Mouse (Mus musculus) midbrain, embryonic 15.5 days (tissue): ENCODE measurements around the gene Gpr18. TPM values are rescaled to one million over a fixed set of nuclear protein-coding genes. Genes with fewer than 3 reads are reported as not detected.

Source experiments
- ATAC-seq: fragments of 200-750 bp; cut with Nextera tagmentation; replicated peaks from 2 replicates; pipeline ENCODE4 v1.8.0; 2017; ENCODE audit warnings: moderate TSS enrichment
- H3K27ac ChIP-seq: fragments of 300-500 bp; sonication (generic); 2 replicates; pipeline ENCODE4 v1.5.1; 2015; ENCODE audit warnings: mild to moderate bottlenecking, inconsistent platforms
- H3K27me3 ChIP-seq: fragments of 300-500 bp; sonication (generic); replicated peaks from 2 replicates; pipeline ENCODE4 v1.6.1; 2015; ENCODE audit warnings: inconsistent platforms
- H3K36me3 ChIP-seq: fragments of 300-500 bp; sonication (generic); replicated peaks from 2 replicates; pipeline ENCODE4 v1.6.1; 2015; ENCODE audit warnings: inconsistent platforms
- H3K4me1 ChIP-seq: fragments of 300-500 bp; sonication (generic); 2 replicates; pipeline ENCODE4 v1.6.1; 2015; ENCODE audit warnings: inconsistent platforms
- H3K4me2 ChIP-seq: fragments of 300-500 bp; sonication (generic); 2 replicates; pipeline ENCODE4 v1.6.1; 2015; ENCODE audit warnings: inconsistent platforms, mild to moderate bottlenecking, moderate library complexity
- H3K4me3 ChIP-seq: fragments of 300-500 bp; sonication (generic); 2 replicates; pipeline ENCODE4 v1.5.1; 2015; ENCODE audit warnings: mild to moderate bottlenecking, inconsistent platforms
- H3K9ac ChIP-seq: fragments of 300-500 bp; sonication (generic); 2 replicates; pipeline ENCODE4 v1.6.1; 2015; ENCODE audit warnings: mild to moderate bottlenecking, inconsistent platforms
- H3K9me3 ChIP-seq: fragments of 300-500 bp; sonication (generic); 2 replicates; pipeline ENCODE4 v1.6.1; 2016; ENCODE audit warnings: inconsistent platforms
- WGBS: fragments of 180-500 bp; shearing (Covaris S2); methylation state at CpG from one replicate; pipeline ENCODE4 v1.1.7; 2015; ENCODE audit warnings: mixed read lengths; 5-methylcytosine and 5-hydroxymethylcytosine counted together
- polyA plus RNA-seq: library from polyadenylated mRNA; unstranded; fragments of >200 nt; fragmentation: Nextera tagmentation; extraction: Ambion mirVana; gene quantifications from 2 replicates; pipeline ENCODE4 v1.2.1, GENCODE M21; 2015

Gpr18 gene
- polyA plus RNA-seq, 1 experiment from 2014 or later: 0.18 TPM

DNA sequence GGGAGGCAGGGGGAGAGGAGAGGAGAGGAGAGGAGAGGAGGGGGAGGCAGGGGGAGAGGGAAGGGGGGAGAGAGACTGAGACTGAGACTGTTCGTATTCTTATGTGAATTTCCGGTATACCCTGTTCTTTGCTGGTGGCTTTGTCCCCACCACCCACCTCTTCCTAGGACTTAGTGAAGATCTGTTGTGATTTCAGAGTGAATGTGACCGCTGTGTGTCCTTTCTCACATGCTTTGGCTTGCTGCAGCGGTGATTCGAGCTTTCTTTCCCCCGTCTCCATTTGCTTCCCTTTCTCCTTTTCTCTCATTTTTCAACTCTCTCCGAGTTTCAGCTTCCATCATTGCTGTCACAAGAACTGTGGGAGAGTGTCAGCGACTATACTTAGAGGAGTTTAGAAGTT, 31.1 kb upstream of the Gpr18 start:
- 78% methylated on average over 8 of the region's 8 CpGs for WGBS
- no peaks in the 10 kb centered on the region for H3K27me3 ChIP-seq
- no peak overlapping the region for H3K9ac ChIP-seq
- no peak overlapping the region for H3K27ac ChIP-seq
- no peaks in the 10 kb centered on the region for H3K36me3 ChIP-seq
- H3K4me3 ChIP-seq: no peak overlapping the region
- ATAC-seq: no peak
- H3K4me1 ChIP-seq: no peaks in the 10 kb centered on the region
- H3K4me2 ChIP-seq: no peak overlapping the region
- no peaks in the 10 kb centered on the region for H3K9me3 ChIP-seq

DNA sequence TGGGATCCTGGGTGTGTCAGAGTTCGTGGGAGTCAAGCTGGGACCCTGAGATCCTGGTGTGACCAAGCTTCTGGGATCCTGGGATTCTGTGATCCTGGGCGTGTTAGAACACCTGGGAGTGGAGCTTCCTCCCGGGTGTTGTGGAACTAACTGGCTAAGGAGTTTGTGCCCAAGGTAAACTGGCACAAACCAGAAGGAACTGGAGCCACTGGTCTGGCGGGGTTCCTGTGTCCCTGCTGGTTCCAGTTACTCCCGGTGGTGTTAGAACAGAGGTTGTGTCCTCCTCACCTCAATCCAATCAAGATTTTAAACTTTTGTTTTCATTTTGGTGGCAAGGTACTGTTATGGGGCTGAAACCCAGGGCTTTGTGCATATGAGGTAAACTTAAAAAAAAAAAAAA, 30.6 kb upstream of the Gpr18 start:
- no peak overlapping the region for H3K9ac ChIP-seq
- no peak overlapping the region for H3K4me3 ChIP-seq
- no peaks in the 10 kb centered on the region for H3K36me3 ChIP-seq
- no peaks in the 10 kb centered on the region for H3K27me3 ChIP-seq
- WGBS: 84% methylated on average over 5 of the region's 5 CpGs
- no peaks in the 10 kb centered on the region for H3K9me3 ChIP-seq
- no peaks in the 10 kb centered on the region for H3K4me1 ChIP-seq
- no peak for ATAC-seq
- H3K4me2 ChIP-seq: no peak overlapping the region
- H3K27ac ChIP-seq: no peak overlapping the region

DNA sequence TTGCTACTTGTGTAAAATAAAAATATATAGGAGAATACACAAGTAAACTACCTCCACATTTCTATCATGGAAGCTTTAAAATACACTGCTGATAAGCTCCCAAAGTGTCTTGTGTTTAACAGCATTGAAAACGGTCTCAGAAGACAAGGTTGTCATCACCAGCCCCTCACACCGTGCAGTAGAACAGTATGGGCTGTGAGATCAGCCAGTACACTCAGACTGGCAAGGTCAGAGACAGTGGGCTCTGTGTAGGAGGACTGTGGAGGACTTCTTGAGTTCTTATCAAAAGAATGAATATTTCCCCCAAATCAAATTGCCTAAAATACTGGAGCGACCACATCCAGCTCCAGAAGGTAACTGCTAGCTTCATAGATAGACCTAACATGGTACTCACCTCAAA, 24.0 kb upstream of the Gpr18 start:
- Histone ChIP-seq H3K9ac (no peak overlapping the region), H3K27me3 (no peaks in the 10 kb centered on the region), H3K36me3 (no peaks in the 10 kb centered on the region), H3K9me3 (no peaks in the 10 kb centered on the region), H3K4me1 (no peaks in the 10 kb centered on the region), H3K4me3 (no peak overlapping the region), H3K27ac (no peak overlapping the region), H3K4me2 (no peak overlapping the region)
- WGBS: 94% methylated on average over 3 of the region's 3 CpGs
- ATAC-seq: no peak

DNA sequence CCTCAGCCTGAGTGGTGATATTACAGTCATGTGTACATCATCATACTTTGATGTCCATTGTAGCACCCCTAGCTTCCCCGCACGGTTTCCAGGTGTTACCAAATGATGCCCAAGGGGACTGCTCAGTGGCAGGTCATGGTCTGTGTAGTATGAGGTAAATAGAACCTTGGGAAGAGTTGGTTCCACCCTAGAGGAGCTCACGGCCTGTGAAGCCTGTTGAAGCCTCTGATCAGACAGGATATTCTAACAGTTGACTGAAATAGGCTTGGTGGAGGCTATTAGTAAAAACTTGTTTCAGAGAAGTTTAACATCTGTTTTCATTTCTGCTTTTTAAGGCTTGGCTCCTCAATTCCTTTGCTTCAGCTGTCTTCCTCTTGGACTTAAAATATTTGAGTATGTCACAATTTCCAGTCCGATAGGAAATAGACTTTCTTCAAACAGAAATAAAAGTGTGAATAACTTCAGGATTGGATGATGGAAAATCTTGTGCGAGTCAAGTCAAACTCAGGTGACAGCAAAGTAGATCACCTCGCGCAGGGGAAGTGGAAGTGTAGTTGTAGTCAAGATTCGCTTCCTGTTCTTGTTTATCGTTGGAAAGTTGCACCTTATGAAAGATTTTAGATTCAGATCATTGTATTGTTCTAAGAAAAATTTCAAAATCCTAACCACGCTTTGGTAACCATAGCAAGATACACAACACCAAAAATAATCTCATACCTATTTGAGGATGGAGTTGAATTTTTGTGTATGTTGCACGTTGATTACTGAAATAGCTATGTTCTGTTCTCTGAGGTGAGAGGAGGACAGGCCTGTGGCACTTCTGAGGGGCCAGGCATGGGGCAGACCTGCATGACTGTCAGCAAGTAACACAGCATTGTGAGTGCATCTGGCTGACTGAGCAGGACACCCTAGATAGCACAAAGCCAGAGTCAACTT, 22.9 kb upstream of the Gpr18 start:
- Histone ChIP-seq H3K9ac (no peak overlapping the region), H3K27me3 (no peaks in the 10 kb centered on the region), H3K9me3 (no peaks in the 10 kb centered on the region), H3K4me2 (no peak overlapping the region), H3K4me3 (no peak overlapping the region), H3K4me1 (no peaks in the 10 kb centered on the region), H3K27ac (no peak overlapping the region), H3K36me3 (0 out of 2 replicates have a peak, but pooled peaks cover 5% of the 10 kb centered on the region)
- ATAC-seq: no peak
- WGBS: 95% methylated on average over 11 of the region's 11 CpGs

DNA sequence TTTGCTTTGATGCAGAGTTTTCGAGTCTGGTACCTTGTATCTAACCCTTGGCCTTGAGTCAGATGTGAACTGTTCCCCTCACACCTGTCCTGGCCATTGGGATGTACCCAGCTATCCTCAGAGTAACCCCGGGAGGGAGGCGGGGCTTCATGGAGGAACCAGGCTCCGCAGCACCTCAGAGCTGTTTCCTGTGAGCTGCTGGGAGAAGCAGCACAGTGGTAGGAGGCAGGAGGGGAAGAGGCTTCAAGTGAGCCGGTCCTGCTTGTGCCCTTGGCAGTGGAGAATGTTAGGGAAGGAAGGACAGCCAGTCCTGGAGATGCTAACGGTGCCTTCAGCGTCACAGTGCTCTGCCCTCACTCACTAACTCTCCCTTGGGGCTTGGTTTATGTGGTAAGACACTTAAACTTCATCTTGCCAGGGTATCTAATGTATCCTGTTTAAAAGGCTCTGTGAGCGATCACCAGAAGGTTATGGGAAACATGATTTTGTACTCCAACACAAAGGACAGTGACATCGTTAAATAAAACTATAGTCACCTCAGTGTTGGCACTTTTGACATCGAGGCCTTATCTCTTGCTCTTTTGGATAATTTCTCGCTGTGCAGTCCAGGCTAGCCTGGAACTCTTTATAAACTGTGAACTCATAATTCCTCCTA, 22.1 kb upstream of the Gpr18 start:
- no peak overlapping the region for H3K27ac ChIP-seq
- no peak for ATAC-seq
- H3K9me3 ChIP-seq: no peaks in the 10 kb centered on the region
- no peaks in the 10 kb centered on the region for H3K27me3 ChIP-seq
- H3K4me1 ChIP-seq: no peaks in the 10 kb centered on the region
- H3K4me2 ChIP-seq: no peak overlapping the region
- H3K4me3 ChIP-seq: no peak overlapping the region
- WGBS: 90% methylated on average over 11 of the region's 11 CpGs
- no peak overlapping the region for H3K9ac ChIP-seq
- H3K36me3 ChIP-seq: 0 out of 2 replicates have a peak, but pooled peaks cover 5% of the 10 kb centered on the region

DNA sequence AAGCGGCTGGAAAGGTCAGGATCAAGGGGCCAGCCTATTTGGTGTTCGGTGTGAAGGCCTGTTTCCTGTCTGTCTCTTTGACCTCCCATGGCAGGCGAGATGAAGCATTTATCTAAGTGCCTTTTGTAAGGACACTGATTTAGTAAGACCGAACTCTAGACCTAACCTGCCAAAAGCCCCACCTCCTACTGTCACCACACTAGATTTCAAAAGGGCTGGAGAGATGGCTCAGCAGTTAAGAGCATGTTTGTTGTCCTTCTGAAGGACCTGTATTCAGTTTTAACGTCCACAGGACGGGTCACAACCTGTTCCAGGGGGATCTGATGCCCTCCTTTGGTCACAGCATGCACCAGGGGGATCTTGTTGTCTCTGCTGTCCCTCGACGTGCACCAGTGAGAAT, 21.3 kb upstream of the Gpr18 start:
- no peak for ATAC-seq
- H3K9ac ChIP-seq: no peak overlapping the region
- H3K27ac ChIP-seq: no peak overlapping the region
- no peaks in the 10 kb centered on the region for H3K9me3 ChIP-seq
- H3K4me3 ChIP-seq: no peak overlapping the region
- 77% methylated on average over 8 of the region's 8 CpGs for WGBS
- no peak overlapping the region for H3K4me2 ChIP-seq
- H3K4me1 ChIP-seq: 0 out of 2 replicates have a peak, but pooled peaks cover 5% of the 10 kb centered on the region
- H3K36me3 ChIP-seq: 0 out of 2 replicates have a peak, but pooled peaks cover 5% of the 10 kb centered on the region
- no peaks in the 10 kb centered on the region for H3K27me3 ChIP-seq

DNA sequence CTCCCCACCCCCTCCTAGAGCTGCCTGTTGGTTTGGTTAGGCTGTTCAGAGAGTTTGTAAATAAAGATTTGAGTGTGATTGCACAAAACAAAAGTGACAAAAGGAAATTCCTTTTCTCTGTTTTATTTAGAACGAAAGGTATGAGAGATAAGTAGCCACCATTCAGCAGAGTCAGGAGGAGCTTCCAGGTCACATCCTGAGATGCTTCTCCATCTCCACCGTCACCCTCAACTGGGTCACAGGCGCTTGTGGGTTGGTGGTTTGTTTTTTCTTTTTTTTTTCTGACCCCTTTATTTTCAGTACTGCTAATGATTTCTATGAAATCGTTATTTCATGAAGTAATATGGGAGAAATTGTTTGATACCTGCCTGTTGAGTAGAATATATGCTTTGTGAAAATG, 20.8 kb upstream of the Gpr18 start:
- H3K4me3 ChIP-seq: no peak overlapping the region
- peaks cover 9% of the 10 kb centered on the region; the same call in 1 of the 2 replicates for H3K4me1 ChIP-seq
- no peaks in the 10 kb centered on the region for H3K27me3 ChIP-seq
- H3K9ac ChIP-seq: no peak overlapping the region
- 97% methylated on average over 4 of the region's 4 CpGs for WGBS
- 0 out of 2 replicates have a peak, but pooled peaks cover 5% of the 10 kb centered on the region for H3K36me3 ChIP-seq
- H3K9me3 ChIP-seq: no peaks in the 10 kb centered on the region
- no peak overlapping the region for H3K27ac ChIP-seq
- no peak for ATAC-seq
- H3K4me2 ChIP-seq: no peak overlapping the region

DNA sequence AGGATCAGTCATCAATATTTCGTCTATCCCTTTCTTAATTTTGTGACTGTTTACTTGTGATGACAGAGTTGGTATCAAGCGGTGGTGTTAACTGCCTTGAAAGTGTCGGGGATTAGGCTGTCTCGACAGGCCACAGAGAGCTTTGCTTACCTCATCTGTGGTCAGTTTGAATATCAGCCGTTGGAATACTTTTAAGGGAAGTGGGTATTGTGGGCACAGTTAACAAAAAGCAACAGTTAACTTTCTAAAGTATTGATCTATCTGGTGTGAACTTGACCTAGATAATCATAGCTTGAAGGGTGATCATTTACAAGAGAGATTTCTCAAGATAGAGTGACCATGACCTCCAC, 19.0 kb upstream of the Gpr18 start:
- 93% methylated on average over 5 of the region's 5 CpGs for WGBS
- Histone ChIP-seq H3K9ac (no peak overlapping the region), H3K36me3 (0 out of 2 replicates have a peak, but pooled peaks cover 5% of the 10 kb centered on the region), H3K4me2 (no peak overlapping the region), H3K4me3 (no peak overlapping the region), H3K9me3 (no peaks in the 10 kb centered on the region), H3K27me3 (no peaks in the 10 kb centered on the region), H3K27ac (no peak overlapping the region), H3K4me1 (peaks cover 9% of the 10 kb centered on the region; the same call in 1 of the 2 replicates)
- no peak for ATAC-seq

DNA sequence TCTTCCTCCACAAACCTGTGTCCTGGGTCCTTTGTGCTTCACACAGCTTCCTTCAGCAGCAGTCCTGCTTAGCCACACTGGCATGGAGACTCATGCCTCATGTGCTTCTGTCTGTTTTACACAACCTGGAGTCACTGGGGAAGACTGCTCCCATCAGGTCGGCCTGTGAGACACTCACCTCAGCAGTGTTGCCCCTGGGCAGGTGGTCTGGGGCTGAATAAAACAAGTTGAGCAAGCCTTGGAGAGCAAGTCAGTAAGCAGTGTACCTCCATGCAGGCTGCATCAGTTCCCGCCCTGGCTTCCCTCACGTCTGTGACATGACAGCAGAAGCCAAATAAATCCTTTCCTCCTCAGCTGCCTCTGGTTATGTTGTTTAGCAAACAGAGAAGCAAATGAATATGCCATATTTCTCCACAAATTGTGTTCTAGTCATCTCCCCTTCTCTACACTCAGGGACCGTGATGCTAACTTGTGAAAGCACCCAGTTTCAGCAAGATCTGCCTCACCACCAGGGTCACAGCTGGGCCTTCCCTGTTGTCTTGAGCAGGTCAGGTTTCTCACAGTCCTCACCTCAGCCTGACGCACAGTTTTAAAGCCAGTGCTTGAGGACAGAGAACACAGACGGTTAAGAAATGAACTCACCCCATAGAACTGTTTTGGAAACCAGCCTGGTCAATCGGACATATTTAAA, 18.5 kb upstream of the Gpr18 start:
- Histone ChIP-seq H3K27me3 (no peaks in the 10 kb centered on the region), H3K9ac (no peak overlapping the region), H3K4me1 (peaks cover 9% of the 10 kb centered on the region; the same call in 1 of the 2 replicates), H3K4me3 (no peak overlapping the region), H3K36me3 (0 out of 2 replicates have a peak, but pooled peaks cover 5% of the 10 kb centered on the region), H3K27ac (no peak overlapping the region), H3K9me3 (no peaks in the 10 kb centered on the region), H3K4me2 (no peak overlapping the region)
- ATAC-seq: no peak
- WGBS: 92% methylated on average over 7 of the region's 7 CpGs

DNA sequence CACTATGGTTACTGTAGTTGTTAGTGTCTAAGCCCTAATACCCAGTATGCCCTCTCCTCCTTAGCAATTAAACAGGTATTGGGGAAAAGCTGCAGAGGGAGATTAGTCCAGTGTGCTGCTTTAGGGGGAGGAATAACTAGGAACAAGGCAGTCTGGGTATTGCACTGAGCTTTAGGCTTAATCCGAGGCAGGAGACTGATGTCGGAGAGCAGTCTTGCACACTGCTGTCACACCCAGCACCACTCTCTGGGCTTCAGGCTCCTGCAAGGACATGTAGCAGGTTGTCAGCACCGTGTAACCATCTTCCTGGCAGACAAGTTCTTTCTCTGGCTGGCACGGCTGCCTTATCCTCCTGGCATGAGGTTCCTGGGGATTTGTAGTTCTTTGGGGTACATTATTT, 16.6 kb upstream of the Gpr18 start:
- ATAC-seq: no peak
- H3K36me3 ChIP-seq: 0 out of 2 replicates have a peak, but pooled peaks cover 5% of the 10 kb centered on the region
- H3K27me3 ChIP-seq: no peaks in the 10 kb centered on the region
- no peak overlapping the region for H3K4me2 ChIP-seq
- H3K4me1 ChIP-seq: peaks cover 9% of the 10 kb centered on the region; the same call in 1 of the 2 replicates
- 65% methylated on average over 4 of the region's 4 CpGs for WGBS
- no peak overlapping the region for H3K4me3 ChIP-seq
- peak overlapping the region; percentile 36; the same call in 1 of the 2 replicates for H3K27ac ChIP-seq
- no peaks in the 10 kb centered on the region for H3K9me3 ChIP-seq
- no peak overlapping the region for H3K9ac ChIP-seq

DNA sequence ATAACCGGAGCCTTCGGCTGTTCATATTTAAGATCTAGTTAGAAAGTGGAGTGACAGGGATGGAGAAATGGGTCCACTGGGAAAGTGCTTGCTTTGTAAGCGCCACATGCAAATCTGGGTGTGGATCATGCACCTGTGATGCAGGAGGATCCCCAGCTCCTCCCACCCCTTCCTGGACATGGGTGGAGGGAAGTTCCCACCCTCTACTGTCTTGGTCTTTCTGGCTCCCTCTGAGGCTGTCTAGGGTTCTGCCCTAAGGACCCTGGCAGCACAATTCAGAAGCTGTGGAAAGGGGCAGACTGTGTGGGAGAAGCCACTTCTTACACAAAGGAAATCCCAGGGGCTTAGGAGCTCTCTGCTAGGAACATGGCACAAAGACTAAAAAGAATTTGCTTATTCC, 16.0 kb upstream of the Gpr18 start:
- no peak overlapping the region for H3K4me3 ChIP-seq
- peaks cover 9% of the 10 kb centered on the region; the same call in 1 of the 2 replicates for H3K4me1 ChIP-seq
- ATAC-seq: peak; percentile 53; the same call in 1 of the 2 replicates
- 0 out of 2 replicates have a peak overlapping the region, but pooled peaks have one; percentile 36 for H3K27ac ChIP-seq
- H3K4me2 ChIP-seq: no peak overlapping the region
- WGBS: 81% methylated on average over 3 of the region's 3 CpGs
- H3K36me3 ChIP-seq: 0 out of 2 replicates have a peak, but pooled peaks cover 5% of the 10 kb centered on the region
- H3K27me3 ChIP-seq: no peaks in the 10 kb centered on the region
- H3K9me3 ChIP-seq: no peaks in the 10 kb centered on the region
- H3K9ac ChIP-seq: no peak overlapping the region
